24 mouse cellular contexts compared by ENCODE assay signal in the genomic region with DNA sequence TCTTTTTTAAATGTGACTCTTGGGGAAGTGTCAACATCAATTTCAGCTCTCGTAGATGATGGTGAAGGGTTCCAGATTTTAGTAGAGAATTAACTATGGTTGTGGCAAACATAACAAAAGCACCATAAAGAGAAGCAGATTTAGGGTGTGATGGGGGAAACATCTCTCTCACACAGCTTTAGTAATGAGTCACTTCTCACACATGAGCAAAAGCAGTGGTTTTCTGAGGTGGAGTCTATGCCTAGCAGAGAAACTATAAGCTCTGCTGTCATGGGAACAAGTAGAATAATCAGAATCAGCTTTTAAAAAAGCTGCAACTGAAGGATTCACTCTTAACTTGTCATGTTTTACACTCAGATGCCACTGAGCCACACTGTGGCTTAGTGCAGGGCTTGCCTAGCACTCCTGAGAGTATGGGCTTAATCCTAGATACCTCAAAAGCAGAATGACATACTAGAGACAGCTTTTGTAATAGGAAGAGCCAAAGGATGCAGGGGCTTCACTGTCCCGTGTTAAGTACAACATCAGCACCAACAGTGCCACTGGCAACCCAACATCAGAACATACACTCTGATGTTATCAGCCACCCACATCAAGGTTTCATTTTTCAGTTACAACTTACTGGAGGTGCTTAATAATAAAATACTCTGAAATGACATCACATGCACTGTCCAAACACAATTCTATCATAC. TPM values are rescaled to one million over a fixed set of nuclear protein-coding genes. Genes with fewer than 3 reads are reported as not detected.
DNase-seq lines count a peak whose midpoint lies in the region; ATAC-seq and TF ChIP-seq lines count a peak whose summit lies in the region.
"Had no signal": no experiment of that assay in that cellular context is flagged by ENCODE, and none has a peak within 500 bp of the region (broad histone marks: within the 10 kb centered on the region; RNA-seq: fewer than 3 reads in every experiment).

No protein-coding gene starts in this region.

- dilution Hi-C loops in CH12.LX (cut with MboI; ENCODE audit: extremely low pct_ligation_motif_present, extremely low pct_unique_long_range_greater_than_20kb, low sequenced_read_pairs), result no loop called here

- ATAC-seq in erythroid progenitor cell, adult 5-6 weeks (replicated peaks; ENCODE audit: low FRiP score, poor library complexity, severe bottlenecking), result 0 out of 2 replicates have a peak, but pooled peaks have one; percentile 7
- no peak for ATAC-seq in hindbrain, postnatal 0 days
- ATAC-seq: forebrain, postnatal 0 days; lung, postnatal 0 days had no signal

- no peak for TF ChIP-seq RAD21 in CH12.LX (IDR thresholded peaks at IDR 0.05; ENCODE audit: low read depth, low read length)

- no peak for TF ChIP-seq CTCF in thymus, adult 2 months (IDR thresholded peaks at IDR 0.05; ENCODE audit: borderline replicate concordance, control insufficient read depth, extremely low read depth, insufficient read depth, low read length, poor library complexity)
- no peak for TF ChIP-seq CTCF in CH12.LX (conservative IDR thresholded peaks at IDR 0.05 in 1 of 2, IDR thresholded peaks at IDR 0.05 in 1 of 2; ENCODE audit: low read depth in 2 of 2, low read length in 2 of 2)
- TF ChIP-seq CTCF in hindbrain, postnatal 0 days (IDR thresholded peaks at IDR 0.05; ENCODE audit: low read depth), result no peak

- no peak overlapping the region for H3K9ac ChIP-seq in CH12.LX (ENCODE audit: insufficient read depth, low read depth)
- no peak overlapping the region for H3K9ac ChIP-seq in hindbrain, postnatal 0 days (replicated peaks; ENCODE audit: low read length)
- H3K9ac ChIP-seq: embryonic facial prominence, embryonic 13.5 days; forebrain, postnatal 0 days; heart, embryonic 13.5 days; hindbrain, embryonic 15.5 days; midbrain, embryonic 12.5 days had no signal

- in situ Hi-C loops in CH12.LX (cut with MboI; ENCODE audit: low pct_ligation_motif_present, low pct_unique_long_range_greater_than_20kb, low sequenced_read_pairs), result no loop called here

- TF ChIP-seq EP300 in CH12.LX (IDR thresholded peaks at IDR 0.05; ENCODE audit: low read length), result peak; percentile 55

- H3K27me3 ChIP-seq in thymus, adult 2 months (ENCODE audit: control insufficient read depth, insufficient read depth, low read length), result no peaks in the 10 kb centered on the region
- H3K27me3 ChIP-seq in CH12.LX (replicated peaks), result no peaks in the 10 kb centered on the region
- H3K27me3 ChIP-seq in hindbrain, postnatal 0 days (ENCODE audit: insufficient read depth, low read length), result no peaks in the 10 kb centered on the region
- H3K27me3 ChIP-seq: embryonic facial prominence, embryonic 13.5 days; heart, embryonic 13.5 days; hindbrain, embryonic 15.5 days; midbrain, embryonic 12.5 days had no signal

- no peaks in the 10 kb centered on the region for H3K79me2 ChIP-seq in CH12.LX (replicated peaks; ENCODE audit: control insufficient read depth, extremely low read depth, insufficient read depth, poor library complexity, severe bottlenecking)

- no peak for TF ChIP-seq POLR2A in thymus, adult 2 months (IDR thresholded peaks at IDR 0.05; ENCODE audit: control insufficient read depth, extremely low read depth, insufficient read depth, low read length, poor library complexity)
- TF ChIP-seq POLR2A in CH12.LX (IDR thresholded peaks at IDR 0.05; ENCODE audit: low read depth, low read length), result no peak

- peak; percentile 10 for DNase-seq in thymus, adult 2 months
- no peak for DNase-seq in thymus, postnatal 10 days (ENCODE audit: low spot score in 2 of 2)
- DNase-seq in CH12.LX (ENCODE audit: extremely low read depth), result peak; percentile 71
- DNase-seq in thymus, postnatal 25 days, result peak; percentile 11
- no peak for DNase-seq in testis, postnatal 14 days (ENCODE audit: low spot score)
- DNase-seq in hindbrain, postnatal 0 days (ENCODE audit: low spot score), result no peak
- DNase-seq: adrenal gland, adult 2 months; cerebellum, adult 9-10 months; forebrain, postnatal 0 days; gastrocnemius, postnatal 14 days; heart, adult 18-20 months; heart, postnatal 36 days; kidney, adult 11 months; kidney, postnatal 14 days; left cerebral cortex, postnatal 4 days; liver; right cerebral cortex, postnatal 14 days had no signal

- H3K4me3 ChIP-seq in thymus, adult 2 months (ENCODE audit: control insufficient read depth, insufficient read depth, low read length), result no peak overlapping the region
- no peak overlapping the region for H3K4me3 ChIP-seq in CH12.LX (replicated peaks in 1 of 3; ENCODE audit: low read depth in 2 of 3, low read length in 2 of 3, poor library complexity in 1 of 3)
- H3K4me3 ChIP-seq in hindbrain, postnatal 0 days (ENCODE audit: low read length), result no peak overlapping the region
- H3K4me3 ChIP-seq: embryonic facial prominence, embryonic 13.5 days; forebrain, embryonic 10.5 days; heart, embryonic 13.5 days; hindbrain, embryonic 15.5 days; midbrain, embryonic 12.5 days had no signal

- peaks cover 24% of the 10 kb centered on the region for H3K4me1 ChIP-seq in thymus, adult 2 months (replicated peaks; ENCODE audit: control insufficient read depth, insufficient read depth, low read length)
- H3K4me1 ChIP-seq in CH12.LX (ENCODE audit: control insufficient read depth in 1 of 2, insufficient read depth in 2 of 2), result peaks cover 14 to 36% of the 10 kb centered on the region in 2 experiments
- no peaks in the 10 kb centered on the region for H3K4me1 ChIP-seq in hindbrain, postnatal 0 days (ENCODE audit: insufficient read depth, low read length)

- no peaks in the 10 kb centered on the region for H3K9me3 ChIP-seq in CH12.LX (replicated peaks; ENCODE audit: low read length)
- no peaks in the 10 kb centered on the region for H3K9me3 ChIP-seq in hindbrain, postnatal 0 days (ENCODE audit: low read length)
- H3K9me3 ChIP-seq: embryonic facial prominence, embryonic 13.5 days; forebrain, embryonic 10.5 days; heart, embryonic 13.5 days; hindbrain, embryonic 15.5 days; midbrain, embryonic 12.5 days had no signal

- H3K4me2 ChIP-seq in CH12.LX (ENCODE audit: insufficient read depth, low read depth, poor library complexity, severe bottlenecking), result no peak overlapping the region
- no peak overlapping the region for H3K4me2 ChIP-seq in hindbrain, postnatal 0 days (ENCODE audit: low read depth, low read length)
- H3K4me2 ChIP-seq: embryonic facial prominence, embryonic 13.5 days; heart, embryonic 13.5 days; hindbrain, embryonic 15.5 days; midbrain, embryonic 12.5 days had no signal

- H3K27ac ChIP-seq in thymus, adult 2 months (ENCODE audit: control insufficient read depth, insufficient read depth, low read length), result no peak overlapping the region
- H3K27ac ChIP-seq in CH12.LX (ENCODE audit: insufficient read depth, low read depth), result no peak overlapping the region
- H3K27ac ChIP-seq in hindbrain, postnatal 0 days, result no peak overlapping the region
- H3K27ac ChIP-seq: forebrain, embryonic 10.5 days; heart, embryonic 13.5 days; hindbrain, embryonic 15.5 days; midbrain, embryonic 12.5 days had no signal

- H3K36me3 ChIP-seq in thymus, adult 2 months (ENCODE audit: control insufficient read depth, insufficient read depth, low read length), result peaks cover 13% of the 10 kb centered on the region
- H3K36me3 ChIP-seq in CH12.LX (replicated peaks in 1 of 2; ENCODE audit: control insufficient read depth in 1 of 2, insufficient read depth in 1 of 2, low read length in 1 of 2), result peaks cover 11 to 21% of the 10 kb centered on the region in 2 experiments
- H3K36me3 ChIP-seq in hindbrain, postnatal 0 days (ENCODE audit: insufficient read depth, low read length), result peaks cover 18% of the 10 kb centered on the region

- WGBS in thymus, adult 2 months, result 31% methylated on average over 2 of the region's 2 CpGs
- WGBS in hindbrain, postnatal 0 days, result 76% methylated on average over 2 of the region's 2 CpGs

TF ChIP-seq in CH12.LX, 34 proteins besides CTCF, POLR2A, EP300 and RAD21:
- peak; percentile 72 for TF ChIP-seq JUND (conservative IDR thresholded peaks at IDR 0.05; ENCODE audit: low read depth, low read length)
- TF ChIP-seq NELFE (IDR thresholded peaks at IDR 0.05; ENCODE audit: low read depth, low read length), result no peak
- peak; percentile 63 for TF ChIP-seq JUN (IDR thresholded peaks at IDR 0.05; ENCODE audit: insufficient read depth, low read depth, low read length)
- no peak for TF ChIP-seq ZNF384 (IDR thresholded peaks at IDR 0.05; ENCODE audit: low read depth, low read length)
- peak; percentile 72; the same call in 1 of the 2 replicates for TF ChIP-seq IRF4 (IDR thresholded peaks at IDR 0.05; ENCODE audit: low read depth, low read length)
- TF ChIP-seq BHLHE40 (IDR thresholded peaks at IDR 0.05; ENCODE audit: low read depth, low read length), result peak; percentile 34; the same call in 1 of the 2 replicates
TF ChIP-seq in CH12.LX: peak in this region for 4.

RNA-seq across cellular contexts. Expression of gene Shc4, which starts 11.5 kb away (rescaled TPM):
- polyA plus RNA-seq in thymus, adult 2 months (2012; rRNA removed), result 0.57 and 0.66 TPM in 2 replicates
- total RNA-seq in CH12.LX (2012; rRNA removed) (0.97 and 1.1 TPM in 2 replicates), CH12.LX (2014; rRNA removed) (0.21 and 0.23 TPM in 2 replicates)
- 0.10 and 0.37 TPM in 2 replicates for polyA plus RNA-seq in CH12.LX (2012; ENCODE audit: insufficient read length, low read depth)
- total RNA-seq in erythroid progenitor cell, adult 5-6 weeks (2015; ENCODE audit: low replicate concordance), result not detected in 2 replicates
- 0.15 and 3.3 TPM in 2 replicates for total RNA-seq in erythroid progenitor cell, adult 5-6 weeks (2017; ENCODE audit: low replicate concordance)
- total RNA-seq in hindbrain, postnatal 0 days (2014; rRNA removed), result 9.1 and 11.1 TPM in 2 replicates
- polyA plus RNA-seq in hindbrain, postnatal 0 days (2015; fragmentation: Nextera tagmentation; extraction: Ambion mirVana), result 3.9 and 4.5 TPM in 2 replicates

RNA-seq across cellular contexts. Expression of gene Secisbp2l, which starts 47.2 kb away (rescaled TPM):
- 16.8 and 20.0 TPM in 2 replicates for polyA plus RNA-seq in thymus, adult 2 months (2012; rRNA removed)
- 8.3 and 8.9 TPM in 2 replicates for total RNA-seq in CH12.LX (2012; rRNA removed)
- 8.2 and 8.7 TPM in 2 replicates for total RNA-seq in CH12.LX (2014; rRNA removed)
- 11.1 and 15.1 TPM in 2 replicates for polyA plus RNA-seq in CH12.LX (2012; ENCODE audit: insufficient read length, low read depth)
- total RNA-seq in erythroid progenitor cell, adult 5-6 weeks (2015; ENCODE audit: low replicate concordance), result 19.3 and 23.4 TPM in 2 replicates
- total RNA-seq in erythroid progenitor cell, adult 5-6 weeks (2017; ENCODE audit: low replicate concordance), result 35.2 and 43.1 TPM in 2 replicates
- total RNA-seq in hindbrain, postnatal 0 days (2014; rRNA removed), result 43.5 and 47.4 TPM in 2 replicates
- 26.6 and 27.8 TPM in 2 replicates for polyA plus RNA-seq in hindbrain, postnatal 0 days (2015; fragmentation: Nextera tagmentation; extraction: Ambion mirVana)

Comparison
In these comparisons a context has a peak if more than half of its experiments do, and no peak if none do; other contexts are left out.
1. DNase-seq: peak in thymus, adult 2 months (single experiment), CH12.LX (single experiment) and thymus, postnatal 25 days (single experiment); none in thymus, postnatal 10 days (0 of 2), testis, postnatal 14 days (single experiment) and hindbrain, postnatal 0 days (single experiment).